Mouse (Mus musculus): ENCODE results near the gene Gm21725. TPM values are rescaled to one million over a fixed set of nuclear protein-coding genes. Genes with fewer than 3 reads are reported as not detected.
"Not testable (repeated sequence)": the region's sequence is repeated elsewhere in the genome, so short reads cannot be mapped to it uniquely, and the experiment has no call there.

The Gm21725 gene
- polyA plus RNA-seq (2016; fragmentation: Nextera tagmentation; extraction: Ambion mirVana), result not detected in 2 replicates

DNA sequence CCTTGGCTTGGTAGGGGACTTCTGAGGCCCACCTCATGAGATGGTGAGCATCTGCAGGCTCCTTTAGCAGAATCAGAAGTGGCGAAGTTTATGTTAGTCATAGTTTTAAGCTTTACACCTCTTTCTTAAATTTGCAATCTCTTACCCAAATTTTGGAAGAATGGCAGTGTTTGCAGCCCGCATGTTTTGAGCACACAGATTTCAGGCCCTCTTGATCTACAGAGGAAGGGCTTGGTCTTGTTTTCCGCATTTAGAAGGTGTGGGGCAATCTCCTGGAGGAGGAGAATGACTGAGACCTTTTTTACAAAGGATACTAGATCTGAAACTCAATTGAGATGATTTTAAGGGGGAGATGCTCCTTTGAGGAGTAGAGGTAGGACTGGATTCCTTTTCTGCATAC, at the start of gene Gm21725:
Gene Gm21725 (minus strand): TSS at position 101 of the 400 bp plus-strand sequence.
- not testable (repeated sequence) for H3K4me1 ChIP-seq; H3K27me3 ChIP-seq (ENCODE audit: low read depth, poor library complexity, severe bottlenecking); H3K4me3 ChIP-seq; H3K36me3 ChIP-seq; DNase-seq (ENCODE audit: low spot score); H3K27ac ChIP-seq (replicated peaks); H3K9me3 ChIP-seq (replicated peaks)
- WGBS, result no CpG with 5 or more reads among the region's 3 CpGs

Other genes starting within 250 kb of the Gm21725 start
- not detected in 2 replicates for gene Gm21891, start 215.6 kb downstream of the Gm21725 start, polyA plus RNA-seq (2016; fragmentation: Nextera tagmentation; extraction: Ambion mirVana)
- gene Gm21425, start 187.1 kb downstream of the Gm21725 start, polyA plus RNA-seq (2016; fragmentation: Nextera tagmentation; extraction: Ambion mirVana), result not detected in 2 replicates
- not detected in 2 replicates for gene Gm21828, start 125.1 kb downstream of the Gm21725 start, polyA plus RNA-seq (2016; fragmentation: Nextera tagmentation; extraction: Ambion mirVana)
- not detected in 2 replicates for gene Gm21440, start 96.7 kb downstream of the Gm21725 start, polyA plus RNA-seq (2016; fragmentation: Nextera tagmentation; extraction: Ambion mirVana)
- gene Gm21454, start 96.6 kb downstream of the Gm21725 start, polyA plus RNA-seq (2016; fragmentation: Nextera tagmentation; extraction: Ambion mirVana), result not detected in 2 replicates
- gene Gm21866, start 116.5 kb upstream of the Gm21725 start, polyA plus RNA-seq (2016; fragmentation: Nextera tagmentation; extraction: Ambion mirVana), result not detected in 2 replicates
- not detected in 2 replicates for gene Gm20773, start 145.0 kb upstream of the Gm21725 start, polyA plus RNA-seq (2016; fragmentation: Nextera tagmentation; extraction: Ambion mirVana)

Measured in midbrain, embryonic 10.5 days (tissue).